Mouse (Mus musculus): ENCODE measurements around the gene Ehd1.
"Not testable (repeated sequence)": the region's sequence is repeated elsewhere in the genome, so short reads cannot be mapped to it uniquely, and the experiment has no call there.

The Ehd1 gene

DNA sequence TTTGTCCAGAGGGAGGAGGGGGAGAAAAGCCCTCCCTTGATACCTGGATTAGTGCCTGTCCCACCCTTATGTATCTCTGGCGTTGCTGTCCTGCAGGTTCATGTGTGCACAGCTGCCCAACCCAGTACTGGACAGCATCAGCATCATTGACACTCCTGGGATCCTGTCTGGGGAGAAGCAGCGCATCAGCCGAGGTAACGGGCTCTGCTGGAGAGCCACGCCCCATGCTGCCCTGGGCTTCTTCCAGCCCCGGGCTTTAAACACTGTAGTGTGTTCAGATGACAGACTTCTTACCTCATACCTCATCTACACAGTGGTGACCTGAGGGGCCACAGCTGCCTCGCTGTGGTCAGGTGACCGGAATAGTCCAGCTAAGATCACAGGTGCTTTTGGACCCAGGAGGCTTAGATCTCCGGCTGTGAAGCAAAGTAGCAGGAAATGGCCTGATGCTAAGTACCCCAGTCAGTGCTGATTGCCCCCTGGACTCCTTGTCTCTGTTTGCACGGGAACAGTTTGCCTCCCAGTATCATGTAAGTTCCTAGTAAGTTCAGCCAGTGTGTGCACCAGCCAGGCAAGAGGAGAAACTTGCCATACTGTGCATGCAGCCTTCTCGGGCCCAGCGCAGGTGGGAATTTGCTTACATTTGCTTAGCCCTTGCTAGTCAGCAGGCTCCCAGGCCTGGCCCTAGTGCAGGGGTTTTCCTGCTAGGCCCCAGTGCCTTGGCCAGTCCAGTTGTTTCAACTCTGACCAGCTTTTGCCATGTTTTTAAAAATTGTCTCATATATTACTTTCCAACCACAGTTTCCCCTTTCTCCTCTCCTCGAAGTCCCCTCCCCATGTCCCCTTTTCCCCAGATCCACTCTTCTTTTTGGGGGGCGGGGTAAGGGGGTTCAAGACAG lies 4.8 kb downstream of the Ehd1 start:
- no peak for DNase-seq

DNA sequence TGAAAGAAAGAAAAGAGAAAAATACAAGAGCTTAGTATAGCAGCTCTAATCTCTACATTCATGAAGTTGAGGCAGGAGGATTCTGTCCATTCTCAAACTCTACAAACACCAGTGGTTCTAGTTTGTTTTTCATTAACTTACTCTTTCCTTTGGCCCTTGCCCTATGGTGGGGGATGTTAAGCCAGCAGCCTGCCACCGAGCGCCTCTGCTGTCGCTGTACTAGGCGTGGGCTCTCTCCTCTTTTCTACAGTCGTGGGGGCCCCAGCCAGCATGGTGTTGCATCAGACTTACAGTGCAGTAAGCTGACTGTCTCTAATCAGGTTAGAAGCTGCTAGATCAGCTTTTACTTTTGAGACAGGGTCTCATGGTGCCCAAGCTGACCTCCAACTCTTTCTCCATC lies 6.5 kb downstream of the Ehd1 start:
- DNase-seq = no peak

DNA sequence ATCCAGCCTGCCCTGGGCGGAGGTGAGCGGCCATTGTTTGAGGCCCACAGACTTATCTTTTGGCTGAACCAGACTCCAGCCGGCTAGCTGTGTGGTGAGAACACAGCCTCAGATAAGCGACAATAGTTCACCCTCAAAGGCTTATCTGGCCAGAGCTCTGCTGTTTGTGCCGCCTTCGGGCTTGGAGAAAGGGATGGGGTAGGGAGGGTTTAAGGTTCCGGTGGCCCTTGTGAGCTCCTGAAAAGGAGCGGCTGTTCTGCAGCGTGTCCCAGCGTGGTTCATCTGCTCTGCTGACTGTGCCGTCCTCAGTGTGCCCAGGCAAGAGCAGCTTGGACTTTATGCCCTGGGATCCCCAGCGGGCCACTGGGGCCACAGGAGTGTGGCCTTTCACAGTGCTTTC lies 8.0 kb downstream of the Ehd1 start:
- DNase-seq = no peak

DNA sequence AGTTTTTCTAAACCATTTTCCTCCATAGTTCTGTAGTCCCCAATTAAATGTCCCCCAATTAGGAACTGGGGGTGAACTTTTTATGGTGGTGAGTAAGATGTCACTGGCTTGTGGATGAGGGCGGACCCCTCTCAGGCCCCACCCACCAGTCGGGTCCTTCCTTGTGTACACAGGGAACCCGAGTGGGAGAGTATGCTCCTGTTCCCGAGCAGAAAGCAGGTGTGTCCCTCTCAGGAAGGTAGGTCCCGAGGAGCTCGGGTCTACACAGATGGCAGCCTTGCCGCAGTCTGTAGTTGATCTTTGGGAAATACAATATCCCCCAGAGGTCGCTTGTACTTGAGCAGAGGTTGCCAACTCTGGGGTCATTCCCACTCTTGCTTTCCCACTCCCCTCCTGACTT lies 8.7 kb downstream of the Ehd1 start:
- DNase-seq = no peak

DNA sequence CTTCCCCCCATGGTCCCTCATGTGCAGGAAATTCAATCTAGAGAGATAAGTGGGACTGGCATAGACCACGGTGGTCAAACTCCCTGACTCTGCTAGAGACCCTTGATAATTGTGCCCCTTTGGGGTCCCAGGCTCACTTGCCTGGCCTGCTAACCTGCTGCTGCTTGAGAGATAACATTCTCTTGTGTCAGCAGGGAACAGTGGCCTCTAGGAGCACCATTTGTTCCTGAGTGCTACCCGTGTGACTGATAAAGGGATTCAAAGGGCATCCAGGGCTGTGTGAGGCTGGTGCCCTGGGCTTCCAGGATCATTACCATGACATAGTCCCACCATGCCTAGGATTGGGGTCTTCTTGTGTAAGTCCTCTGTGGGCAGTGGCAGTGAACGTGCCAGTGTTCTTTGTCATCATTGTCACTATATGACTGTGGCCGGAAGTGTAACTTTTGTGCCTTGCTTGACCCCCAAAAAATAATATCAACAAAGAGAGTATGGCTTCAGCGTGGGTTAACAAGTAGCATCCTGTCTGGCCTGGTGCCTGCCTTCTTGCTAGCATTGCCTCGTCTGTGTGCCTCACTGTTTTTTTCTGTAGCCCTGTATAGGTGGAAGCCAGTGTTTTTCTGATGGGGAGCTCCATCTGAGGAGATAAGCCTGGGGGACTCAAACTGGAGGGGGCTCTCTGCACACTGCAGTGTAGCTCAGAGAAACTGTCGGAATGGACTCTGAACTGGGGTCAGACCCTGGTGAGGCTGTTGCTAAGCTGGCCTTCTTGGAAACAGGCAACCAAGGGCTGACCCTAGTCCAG lies 9.3 kb downstream of the Ehd1 start:
- DNase-seq = no peak

DNA sequence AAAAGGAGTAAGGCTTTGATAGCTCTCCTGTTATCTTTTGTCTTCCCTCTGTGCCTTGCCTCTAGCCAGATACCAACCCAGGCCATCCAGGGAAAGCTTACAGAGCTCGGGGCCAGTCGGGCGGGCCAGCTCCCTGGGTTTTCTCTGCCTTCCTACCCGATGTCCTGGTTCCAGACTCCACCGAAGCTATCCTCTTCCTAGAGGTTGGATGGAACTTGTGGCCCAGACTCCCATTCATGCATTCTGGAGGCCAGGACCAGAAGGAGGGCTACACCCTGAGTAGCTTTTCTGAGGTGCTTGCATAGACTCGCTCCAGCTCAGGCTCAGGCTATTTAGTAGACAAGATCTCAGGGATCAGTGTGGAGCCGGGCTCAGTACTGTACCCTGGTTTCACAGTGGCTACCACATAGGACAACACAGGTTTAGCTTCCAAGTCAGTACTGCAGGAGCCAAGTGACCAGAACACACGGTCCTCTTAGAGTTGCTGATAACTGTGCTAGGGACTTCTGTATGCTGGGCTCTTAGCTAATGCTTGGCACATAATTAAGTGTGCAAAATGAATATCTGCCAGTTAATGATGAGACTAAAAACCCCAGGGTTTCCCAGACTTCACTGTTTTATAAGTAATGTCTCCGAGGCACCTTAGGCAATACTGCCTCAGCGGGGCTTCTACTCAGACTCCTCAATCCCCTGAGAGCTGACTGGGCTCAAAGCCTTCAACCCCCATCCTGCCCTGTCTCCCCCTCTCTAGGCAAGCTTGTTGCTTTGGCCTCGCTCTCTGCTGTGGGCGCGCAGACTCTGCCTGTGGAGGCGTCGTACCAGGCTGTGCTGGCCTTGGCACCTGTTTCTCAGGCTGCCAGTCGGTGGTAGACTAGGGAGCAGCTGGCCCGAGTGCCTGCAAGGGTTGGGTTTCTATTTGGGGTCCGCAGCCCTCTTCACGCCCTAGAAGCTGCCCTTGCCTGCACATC lies 10.2 kb downstream of the Ehd1 start:
- DNase-seq = peak; percentile 39

DNA sequence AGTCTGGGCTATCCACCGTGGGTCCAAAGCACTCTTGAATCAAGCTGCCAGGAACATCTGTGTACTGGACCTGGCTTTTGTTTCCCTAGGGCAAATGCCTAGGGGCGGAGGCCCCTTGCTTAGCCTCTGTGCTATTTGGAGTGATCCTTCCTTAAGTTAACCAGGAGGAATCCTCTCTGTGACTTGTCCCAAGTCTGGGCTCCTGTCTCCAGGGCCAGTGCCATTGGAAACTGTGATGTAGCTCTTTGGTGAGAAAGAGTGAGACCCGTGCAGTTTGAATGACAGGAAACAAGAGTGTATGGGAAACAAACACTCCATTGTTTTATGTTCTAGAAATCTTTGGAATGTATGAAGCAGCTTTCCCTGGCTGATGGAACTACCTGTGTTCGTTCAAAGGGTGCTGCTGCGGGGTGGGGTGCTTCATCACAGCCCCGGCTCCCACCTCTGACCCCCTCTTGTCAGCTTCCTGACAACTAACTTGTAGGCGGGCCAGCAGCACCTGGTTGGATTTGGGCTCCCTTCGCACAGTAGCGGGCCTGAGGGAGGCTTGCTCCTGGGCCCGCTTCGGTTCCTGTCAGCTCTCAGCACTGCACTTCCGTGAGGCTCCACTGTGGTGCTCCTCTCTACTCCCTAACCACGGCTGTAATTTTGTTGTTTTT lies 11.8 kb downstream of the Ehd1 start:
- DNase-seq = no peak

DNA sequence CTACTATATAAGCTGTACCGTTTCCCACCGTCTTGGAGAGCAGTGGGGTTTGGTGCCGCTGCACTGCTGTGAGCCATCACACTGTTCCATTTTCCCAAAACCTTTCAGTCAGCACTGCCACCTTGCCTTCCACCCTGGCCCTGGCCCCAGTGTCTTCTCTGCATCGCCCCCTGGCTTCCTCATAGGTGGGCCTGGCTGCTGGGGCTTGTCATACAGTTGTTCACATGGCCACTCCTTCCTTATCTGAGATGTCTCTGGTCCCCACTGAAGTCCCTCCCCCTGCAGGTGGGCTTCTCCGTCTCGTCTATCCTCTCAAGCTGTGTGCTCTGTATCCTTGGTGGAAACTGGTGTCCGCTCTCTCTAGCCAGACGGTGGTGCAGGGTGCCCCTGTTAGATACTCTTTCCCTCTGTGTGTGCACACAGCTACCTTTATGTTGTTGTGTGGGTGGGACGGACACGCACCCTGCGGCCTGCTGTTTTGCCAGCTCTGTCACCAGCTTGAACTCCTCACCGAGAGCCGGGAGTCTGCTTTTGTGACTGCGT lies 13.2 kb downstream of the Ehd1 start:
- DNase-seq = no peak

DNA sequence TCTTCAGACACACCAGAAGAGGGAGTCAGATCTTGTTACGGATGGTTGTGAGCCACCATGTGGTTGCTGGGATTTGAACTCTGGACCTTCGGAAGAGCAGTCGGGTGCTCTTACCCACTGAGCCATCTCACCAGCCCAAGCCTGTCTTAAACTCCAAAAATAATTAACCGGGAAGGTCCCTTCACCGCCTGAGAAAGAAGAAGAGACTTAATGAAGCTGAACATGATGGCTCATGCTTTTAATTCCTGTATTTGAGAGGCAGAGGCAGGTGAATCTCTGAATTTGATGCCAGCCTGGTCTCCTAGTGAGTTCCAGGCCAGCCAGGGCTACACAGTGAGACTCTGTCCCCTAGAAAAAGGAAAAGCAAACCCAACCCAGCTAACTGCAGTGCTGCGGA lies 14.2 kb downstream of the Ehd1 start:
- not testable (repeated sequence) for DNase-seq

DNA sequence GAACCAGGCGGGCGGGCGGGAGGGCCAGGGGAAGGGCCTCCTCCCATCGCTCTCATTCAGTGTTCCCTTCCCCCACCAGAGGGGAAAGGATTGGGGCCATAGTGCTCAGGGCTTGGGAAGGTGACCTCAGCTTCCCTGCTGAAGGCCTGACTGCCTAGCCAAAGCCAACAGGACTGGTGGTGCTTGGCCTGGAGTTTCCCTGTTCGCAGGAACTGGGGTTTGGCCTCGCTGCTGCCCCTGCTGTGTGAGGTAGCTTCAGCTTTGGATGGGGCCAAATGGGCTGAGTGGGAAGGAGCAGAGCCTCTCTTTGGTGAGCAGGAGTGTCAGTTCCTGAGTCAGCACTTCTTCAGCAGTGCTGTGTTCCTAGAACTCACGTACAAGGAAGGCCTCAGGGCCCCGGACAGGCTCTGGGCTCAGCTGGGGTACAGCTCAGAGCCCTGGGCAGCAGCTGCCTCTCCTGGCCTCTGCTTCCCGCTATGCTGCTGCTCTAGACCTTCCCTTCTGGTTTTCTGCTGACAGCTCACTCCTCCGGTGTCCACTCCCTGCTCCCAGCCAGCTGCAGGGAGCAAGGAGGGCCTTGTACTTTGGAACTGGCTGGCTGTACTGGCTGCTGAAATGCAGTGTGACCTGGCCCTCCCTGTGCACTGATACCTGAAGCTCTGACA lies 14.7 kb downstream of the Ehd1 start:
- peak; percentile 68 for DNase-seq

DNA sequence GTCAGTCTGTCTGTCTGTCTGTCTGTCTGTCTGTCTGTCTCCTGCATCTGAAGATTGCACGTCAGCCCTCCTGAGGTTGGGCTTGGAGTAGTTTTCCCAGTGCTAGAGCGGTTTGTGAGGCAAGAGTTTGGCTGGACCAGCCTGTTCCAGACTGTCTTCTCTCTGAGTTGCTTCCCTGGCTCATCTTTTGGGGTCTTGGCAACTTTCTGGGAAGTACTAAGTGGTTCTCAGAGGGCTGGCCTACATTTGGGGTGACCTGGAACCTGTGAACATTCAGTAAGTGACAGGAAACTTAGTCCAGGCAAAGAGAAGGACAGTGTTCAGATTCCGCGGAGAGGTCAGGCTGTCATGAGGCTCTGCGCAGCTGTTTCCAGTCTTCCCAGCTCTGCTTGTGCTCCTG lies 15.7 kb downstream of the Ehd1 start:
- no peak for DNase-seq

DNA sequence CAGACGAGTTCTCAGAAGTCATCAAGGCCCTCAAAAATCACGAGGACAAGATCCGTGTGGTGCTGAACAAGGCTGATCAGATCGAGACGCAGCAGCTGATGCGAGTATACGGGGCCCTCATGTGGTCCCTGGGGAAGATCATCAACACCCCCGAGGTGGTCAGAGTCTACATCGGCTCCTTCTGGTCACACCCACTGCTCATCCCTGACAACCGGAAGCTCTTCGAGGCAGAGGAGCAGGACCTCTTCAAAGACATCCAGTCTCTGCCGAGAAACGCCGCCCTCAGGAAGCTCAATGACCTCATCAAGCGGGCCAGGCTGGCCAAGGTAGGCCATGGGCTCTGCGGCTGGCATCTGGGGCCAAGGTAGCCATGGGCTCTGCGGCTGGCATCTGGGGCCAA lies 17.8 kb downstream of the Ehd1 start:
- no peak for DNase-seq

DNA sequence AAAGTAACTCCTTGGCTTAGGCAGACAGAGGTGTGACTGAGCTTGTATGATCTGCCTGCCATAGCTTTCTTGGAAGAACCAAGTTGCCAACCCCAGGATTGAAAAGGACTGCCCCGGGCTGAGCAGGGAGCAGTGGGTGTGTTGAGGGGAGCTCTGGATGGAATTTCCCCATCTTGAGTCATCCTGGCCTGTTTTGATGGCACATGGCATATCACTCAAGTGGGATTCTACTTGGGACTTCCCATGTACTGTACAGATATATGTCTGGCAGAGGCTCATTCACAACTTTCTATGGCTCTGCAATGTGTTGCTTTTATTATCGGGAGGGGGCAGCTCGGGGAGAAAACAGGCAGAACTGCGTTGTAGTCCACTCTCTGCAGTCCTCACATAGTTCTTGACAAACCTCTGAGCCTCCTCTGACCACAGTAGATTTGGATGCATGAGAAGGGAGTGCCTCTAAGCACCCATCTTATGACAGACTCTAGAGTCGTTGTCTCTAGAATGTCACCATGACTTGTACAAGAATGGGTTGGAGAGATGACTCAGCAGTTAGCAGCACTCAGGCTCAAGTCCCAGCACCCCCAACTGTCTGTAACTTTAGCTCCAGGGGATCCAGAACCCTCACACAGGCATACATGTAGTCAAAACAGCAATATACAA lies 20.2 kb downstream of the Ehd1 start:
- DNase-seq = no peak

DNA sequence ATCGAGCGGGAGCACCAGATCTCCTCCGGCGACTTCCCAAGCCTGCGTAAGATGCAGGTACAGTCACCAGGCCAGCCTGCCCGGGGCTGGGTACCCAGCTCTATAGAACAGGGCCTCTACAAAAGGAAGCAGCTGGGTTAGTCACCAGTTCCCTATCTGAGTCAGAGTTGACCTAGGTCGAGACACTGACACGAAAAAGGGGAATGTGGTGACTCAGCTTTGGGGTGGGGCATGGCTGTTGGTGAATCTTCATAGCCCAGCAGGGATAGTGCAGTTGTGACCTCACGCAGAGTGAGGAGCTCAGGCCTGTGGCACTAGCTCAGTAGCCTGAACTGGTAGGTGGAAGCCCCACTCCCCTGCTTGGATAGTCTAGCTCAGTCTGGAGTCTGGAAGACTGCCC lies 21.1 kb downstream of the Ehd1 start:
- DNase-seq = peak; percentile 43

DNA sequence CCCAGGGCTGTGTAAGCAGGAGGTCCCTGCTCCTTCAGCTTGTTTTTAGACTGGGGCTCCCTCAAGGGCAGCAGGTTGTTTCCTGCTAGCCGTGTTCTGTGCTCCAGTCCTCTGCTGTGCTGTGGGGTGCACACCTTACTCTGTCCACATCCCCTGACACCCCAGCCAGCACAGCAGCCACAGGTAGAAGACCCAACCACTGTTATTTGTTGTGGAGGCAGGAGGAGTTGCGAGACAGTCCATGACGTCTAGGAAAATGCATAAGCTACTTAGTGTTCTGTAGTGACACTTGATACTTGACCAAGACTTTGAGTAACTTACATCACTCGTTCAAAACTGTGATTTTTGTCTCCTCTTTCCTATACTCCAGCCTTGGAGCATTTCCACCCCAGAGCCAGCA lies 22.5 kb downstream of the Ehd1 start:
- DNase-seq = no peak

DNA sequence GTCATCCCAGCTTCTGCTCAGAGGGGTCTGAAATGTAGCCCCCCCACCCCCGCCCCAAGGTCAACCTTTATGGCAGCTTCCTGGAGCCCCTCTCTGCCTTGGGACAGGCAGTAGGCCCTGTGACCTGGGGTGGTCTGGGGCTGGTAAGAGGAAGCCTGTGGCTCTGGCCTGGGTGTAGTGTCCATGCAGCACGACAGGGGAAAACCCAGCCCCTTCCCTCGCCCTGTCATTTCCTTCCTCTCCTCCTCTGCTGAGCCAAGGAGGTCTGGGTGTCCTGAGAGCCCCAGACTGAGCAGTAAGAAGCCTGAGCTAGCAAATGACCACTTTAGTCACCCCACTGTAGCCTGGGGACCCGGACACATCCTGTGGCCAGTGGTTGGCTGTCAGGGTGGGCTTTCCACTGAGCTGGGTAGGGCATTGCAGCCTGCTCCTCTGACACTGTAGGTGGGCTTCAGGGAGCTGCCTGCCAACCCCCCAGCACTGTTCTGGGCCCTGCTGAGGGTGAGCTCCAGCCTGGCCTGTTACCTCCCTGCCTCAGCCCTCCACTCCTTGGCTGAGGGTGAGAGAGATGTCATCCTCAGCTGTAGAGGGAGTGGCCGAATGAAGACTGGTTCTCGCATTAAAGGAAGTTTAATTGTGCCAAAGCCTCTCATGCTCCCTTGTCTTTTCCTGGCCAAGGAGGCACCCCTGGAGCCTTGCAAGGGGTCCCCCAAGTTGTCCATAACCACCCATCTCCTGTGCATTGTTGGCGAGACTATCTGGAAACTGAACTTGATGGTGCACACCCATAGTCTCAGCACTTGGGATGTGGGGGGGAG lies 23.1 kb downstream of the Ehd1 start:
- DNase-seq = peak; percentile 12

DNA sequence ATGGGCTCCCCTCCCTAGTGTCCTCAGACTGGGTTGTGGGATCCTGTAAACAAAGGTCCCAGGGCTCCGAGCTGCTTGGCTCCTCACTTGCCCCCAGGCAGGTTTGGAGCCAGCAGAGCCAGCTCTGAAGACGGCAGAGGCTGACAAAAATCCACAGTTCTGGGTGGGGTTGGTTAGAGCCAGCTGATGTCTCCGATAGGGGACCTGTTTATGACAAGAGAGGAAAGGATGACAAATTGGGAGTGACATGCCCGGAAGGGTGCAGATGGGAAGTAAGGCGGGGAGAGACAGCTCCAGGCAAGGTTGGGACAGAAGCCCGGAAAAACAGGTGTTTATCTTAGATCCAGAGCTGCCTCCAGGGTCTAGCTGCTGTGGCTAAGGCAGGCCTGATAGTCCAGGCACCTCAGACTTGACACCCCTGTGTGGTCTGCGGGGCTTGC lies 23.9 kb downstream of the Ehd1 start:
- DNase-seq = peak; percentile 22

DNA sequence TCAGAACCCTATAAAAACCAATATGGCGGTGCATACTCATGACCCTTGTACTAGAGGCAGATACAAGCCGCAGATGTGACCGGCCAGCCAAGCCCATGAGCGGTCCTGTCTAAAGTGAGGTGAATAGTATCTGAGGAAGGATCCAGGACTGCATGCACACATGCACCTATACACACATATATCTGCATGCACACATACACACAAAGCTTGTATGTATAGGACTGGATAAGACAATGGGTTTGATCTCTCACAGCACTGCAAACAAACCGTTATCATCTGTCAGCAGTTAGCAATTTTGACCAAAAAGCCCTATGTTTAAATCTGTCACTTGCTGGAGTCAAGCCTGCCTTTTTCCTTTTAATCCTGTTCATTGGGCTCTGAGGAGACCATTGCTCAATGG lies 25.6 kb downstream of the Ehd1 start:
- DNase-seq = no peak

DNA sequence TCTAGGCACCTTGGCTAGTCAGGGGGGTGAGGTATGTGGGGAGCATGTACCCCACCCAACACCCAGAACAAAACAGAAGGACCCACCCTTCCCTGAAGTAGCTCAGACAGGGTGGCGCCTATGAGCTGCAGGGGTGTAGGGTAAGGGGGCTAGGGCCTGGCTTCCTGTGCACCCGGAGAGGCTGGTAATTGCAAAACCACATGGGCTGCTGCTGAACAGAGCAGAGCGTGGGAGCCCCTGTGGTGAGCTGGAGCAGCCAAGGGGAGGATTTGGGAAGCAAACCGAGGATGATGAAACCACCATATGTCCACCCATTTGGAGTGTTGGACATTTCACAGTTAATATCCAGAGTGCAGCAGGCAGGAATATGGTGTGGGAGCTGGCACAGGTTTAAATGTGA lies 26.0 kb downstream of the Ehd1 start:
- DNase-seq = no peak

DNA sequence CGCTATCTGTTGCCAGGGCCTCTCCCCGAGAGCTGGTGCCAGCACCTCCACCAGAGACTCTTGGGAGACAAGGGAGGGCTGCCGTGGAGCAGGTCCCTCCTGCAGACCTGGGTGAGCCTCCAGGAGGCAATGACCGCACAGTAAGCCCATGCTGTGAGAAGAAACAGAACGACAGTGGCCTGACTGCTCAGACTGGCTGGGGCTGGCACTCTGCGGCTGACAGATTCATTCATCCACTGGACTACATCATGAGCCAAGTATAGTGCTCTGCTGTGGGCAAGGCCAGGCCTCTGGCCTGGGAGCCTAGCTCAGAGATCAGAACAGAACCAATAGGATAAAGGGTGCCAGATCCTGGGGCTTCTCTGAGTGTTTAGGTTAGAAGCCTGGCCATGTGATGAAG lies 27.3 kb downstream of the Ehd1 start:
- DNase-seq = peak; percentile 12
